Comparison of ENCODE assay signal across 22 mouse cellular contexts in the genomic region with DNA sequence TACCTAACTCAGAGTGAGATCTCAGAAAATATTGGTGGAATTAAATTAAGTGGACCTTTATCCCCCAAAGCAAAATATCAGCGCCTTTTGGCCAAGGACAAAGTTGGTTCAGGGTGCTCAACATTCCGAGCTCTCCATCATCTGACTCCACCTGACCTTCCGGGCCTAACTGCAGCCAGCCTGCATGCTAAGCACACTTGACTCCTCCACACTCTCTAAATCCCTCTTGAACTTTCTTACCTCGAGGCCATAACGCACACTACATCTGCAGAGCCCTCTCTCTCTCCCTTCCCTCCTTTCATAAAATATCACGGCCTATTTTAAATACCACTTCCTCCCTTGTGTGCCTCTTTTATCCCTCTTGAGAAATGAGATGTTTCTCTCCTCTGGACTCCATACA.
DNase-seq lines count a peak whose midpoint lies in the region; ATAC-seq and TF ChIP-seq lines count a peak whose summit lies in the region.
"Had no signal": no experiment of that assay in that cellular context is flagged by ENCODE, and none has a peak within 500 bp of the region (broad histone marks: within the 10 kb centered on the region; RNA-seq: fewer than 3 reads in every experiment).

No protein-coding gene starts in this region.

- peak; percentile 57; the same call in 1 of the 2 replicates for ATAC-seq in lung, embryonic 16.5 days (ENCODE audit: low read depth)
- ATAC-seq in lung, postnatal 0 days, result peak; percentile 55; the same call in 1 of the 2 replicates
- ATAC-seq: activated CD4-positive, CD25-positive, alpha-beta regulatory T cell, adult 4 months; CD4-positive, CD25-positive, alpha-beta regulatory T cell, adult 4 months; Patski had no signal

- no peak for TF ChIP-seq EP300 in lung, postnatal 0 days (IDR thresholded peaks at IDR 0.05)

- WGBS in lung, embryonic 16.5 days, result 42% methylated on average over 6 of the region's 6 CpGs
- WGBS in lung, postnatal 0 days, result 53% methylated on average over 6 of the region's 6 CpGs
- 49% methylated on average over 6 of the region's 6 CpGs for WGBS in lung, adult 2 months

- no peak overlapping the region for H3K9ac ChIP-seq in lung, embryonic 16.5 days (ENCODE audit: low read length)
- no peak overlapping the region for H3K9ac ChIP-seq in lung, postnatal 0 days (replicated peaks; ENCODE audit: low read depth)

- H3K27me3 ChIP-seq in lung, embryonic 16.5 days (ENCODE audit: control insufficient read depth, insufficient read depth, low read depth, low read length), result no peaks in the 10 kb centered on the region
- no peaks in the 10 kb centered on the region for H3K27me3 ChIP-seq in lung, postnatal 0 days (replicated peaks; ENCODE audit: insufficient read depth, low read length)
- H3K27me3 ChIP-seq: CH12.LX, Patski had no signal

- no peak for TF ChIP-seq POLR2A in lung, adult 2 months (IDR thresholded peaks at IDR 0.05; ENCODE audit: borderline replicate concordance, extremely low read depth, low read depth, low read length)

- H3K9me3 ChIP-seq in lung, embryonic 16.5 days (ENCODE audit: control insufficient read depth, low read length), result no peaks in the 10 kb centered on the region
- no peaks in the 10 kb centered on the region for H3K9me3 ChIP-seq in lung, postnatal 0 days (ENCODE audit: low read length)

- H3K36me3 ChIP-seq in lung, embryonic 16.5 days (ENCODE audit: control insufficient read depth, insufficient read depth, low read length), result no peaks in the 10 kb centered on the region
- no peaks in the 10 kb centered on the region for H3K36me3 ChIP-seq in lung, postnatal 0 days (ENCODE audit: insufficient read depth, low read length)
- H3K36me3 ChIP-seq: G1E had no signal

- no peak overlapping the region for H3K4me3 ChIP-seq in lung, embryonic 16.5 days (ENCODE audit: low read length)
- H3K4me3 ChIP-seq in lung, postnatal 0 days (ENCODE audit: low read depth, low read length), result no peak overlapping the region
- no peak overlapping the region for H3K4me3 ChIP-seq in lung, adult 2 months (replicated peaks; ENCODE audit: extremely low read depth, low read depth, low read length)

- DNase-seq in lung, postnatal 14 days, result no peak
- peak; percentile 55 for DNase-seq in lung, postnatal 0 days (ENCODE audit: low spot score)
- no peak for DNase-seq in lung, postnatal 10 days
- peak; percentile 4 for DNase-seq in lung, postnatal 25 days (ENCODE audit: low spot score)
- DNase-seq in lung, adult 2 months, result no peak
- peak; percentile 8 for DNase-seq in lung, postnatal 36 days
- DNase-seq in lung, adult 18-20 months, result no peak
- DNase-seq: adrenal gland, adult 2 months; adrenal gland, adult 8-10 months; adrenal gland, postnatal 10 days; adrenal gland, postnatal 14 days; adrenal gland, postnatal 25 days; adrenal gland, postnatal 36 days; B cell, adult 2 months; cerebellum, adult 11 months; cerebellum, adult 11-12 months had no signal

- no peak for TF ChIP-seq CTCF in lung, postnatal 0 days (IDR thresholded peaks at IDR 0.05)
- TF ChIP-seq CTCF in lung, adult 2 months (IDR thresholded peaks at IDR 0.05; ENCODE audit: insufficient read depth, low read length), result no peak

- H3K4me2 ChIP-seq in lung, embryonic 16.5 days (ENCODE audit: low read depth, low read length), result no peak overlapping the region
- H3K4me2 ChIP-seq in lung, postnatal 0 days (replicated peaks; ENCODE audit: low read depth, low read length), result no peak overlapping the region

- no peak overlapping the region for H3K27ac ChIP-seq in lung, embryonic 16.5 days (ENCODE audit: low read length)
- H3K27ac ChIP-seq in lung, postnatal 0 days (ENCODE audit: low read length), result no peak overlapping the region

- H3K4me1 ChIP-seq in lung, embryonic 16.5 days (replicated peaks; ENCODE audit: control insufficient read depth, insufficient read depth, low read length), result no peaks in the 10 kb centered on the region
- H3K4me1 ChIP-seq in lung, postnatal 0 days (ENCODE audit: insufficient read depth, low read depth, low read length), result no peaks in the 10 kb centered on the region
- H3K4me1 ChIP-seq in lung, adult 2 months (ENCODE audit: control insufficient read depth, insufficient read depth, low read length), result no peaks in the 10 kb centered on the region

Comparison
In these comparisons a context has a peak if more than half of its experiments do, and no peak if none do; other contexts are left out.
1. DNase-seq: peak in lung, postnatal 0 days (single experiment), lung, postnatal 25 days (single experiment) and lung, postnatal 36 days (single experiment); none in lung, postnatal 14 days (single experiment), lung, postnatal 10 days (single experiment), lung, adult 2 months (single experiment) and lung, adult 18-20 months (0 of 2).